Mouse (Mus musculus) intestine, postnatal 0 days (tissue): ENCODE data around the gene Crim1. TPM values are rescaled to one million over a fixed set of nuclear protein-coding genes. Genes with fewer than 3 reads are reported as not detected.

Source experiments
- ATAC-seq: fragments of 200-750 bp; cut with Nextera tagmentation; 2 replicates; pipeline ENCODE4 v1.8.0; 2017; ENCODE audit warnings: mild to moderate bottlenecking, moderate TSS enrichment, moderate library complexity
- H3K27ac ChIP-seq: fragments of 300-500 bp; sonication (generic); 2 replicates; pipeline ENCODE4 v1.5.1; 2014; ENCODE audit warnings: mild to moderate bottlenecking, low read depth, low read length, moderate library complexity
- H3K27me3 ChIP-seq: fragments of 300-500 bp; sonication (generic); replicated peaks from 2 replicates; pipeline ENCODE4 v1.6.1; 2014; ENCODE audit warnings: low read length, mixed read lengths; ENCODE audit not compliant: control insufficient read depth, insufficient read depth
- H3K36me3 ChIP-seq: fragments of 300-500 bp; sonication (generic); 2 replicates; pipeline ENCODE4 v1.6.1; 2014; ENCODE audit warnings: mild to moderate bottlenecking, moderate library complexity; ENCODE audit not compliant: control insufficient read depth, insufficient read depth
- H3K4me1 ChIP-seq: fragments of 300-500 bp; sonication (generic); replicated peaks from 2 replicates; pipeline ENCODE4 v1.6.1; 2014; ENCODE audit warnings: antibody characterized with exemption, low read length, mixed read lengths; ENCODE audit not compliant: control insufficient read depth, insufficient read depth
- H3K4me2 ChIP-seq: fragments of 300-500 bp; sonication (generic); replicated peaks from 2 replicates; pipeline ENCODE4 v1.6.1; 2014; ENCODE audit warnings: low read depth, mild to moderate bottlenecking, moderate library complexity
- H3K4me3 ChIP-seq: fragments of 300-500 bp; sonication (generic); 2 replicates; pipeline ENCODE4 v1.5.1; 2014; ENCODE audit warnings: low read depth, low read length
- H3K9ac ChIP-seq: fragments of 300-500 bp; sonication (generic); 2 replicates; pipeline ENCODE4 v1.6.1; 2014; ENCODE audit warnings: mild to moderate bottlenecking, low read depth, low read length
- H3K9me3 ChIP-seq: fragments of 300-500 bp; sonication (generic); 2 replicates; pipeline ENCODE4 v1.6.1; 2016; ENCODE audit warnings: mixed run types; ENCODE audit not compliant: control insufficient read depth
- CTCF ChIP-seq: sonication (generic); IDR thresholded peaks from 2 replicates; pipeline ENCODE4 v1.5.1; 2016; ENCODE audit warnings: low read depth, mild to moderate bottlenecking, control low read depth, antibody characterized with exemption, moderate library complexity
- WGBS: fragments of 180-500 bp; shearing (Covaris S2); extraction: QIAGEN DNeasy Blood & Tissue Kit; methylation state at CpG from one replicate; pipeline ENCODE4 v1.1.7; 2014; 5-methylcytosine and 5-hydroxymethylcytosine counted together
- polyA plus RNA-seq: library from polyadenylated mRNA; unstranded; fragments of >200 nt; fragmentation: Nextera tagmentation; extraction: Ambion mirVana; gene quantifications from 2 replicates; pipeline ENCODE4 v1.2.1, GENCODE M21; 2015

The Crim1 gene
- polyA plus RNA-seq, 1 experiment from 2014 or later, result 7.7 TPM

DNA sequence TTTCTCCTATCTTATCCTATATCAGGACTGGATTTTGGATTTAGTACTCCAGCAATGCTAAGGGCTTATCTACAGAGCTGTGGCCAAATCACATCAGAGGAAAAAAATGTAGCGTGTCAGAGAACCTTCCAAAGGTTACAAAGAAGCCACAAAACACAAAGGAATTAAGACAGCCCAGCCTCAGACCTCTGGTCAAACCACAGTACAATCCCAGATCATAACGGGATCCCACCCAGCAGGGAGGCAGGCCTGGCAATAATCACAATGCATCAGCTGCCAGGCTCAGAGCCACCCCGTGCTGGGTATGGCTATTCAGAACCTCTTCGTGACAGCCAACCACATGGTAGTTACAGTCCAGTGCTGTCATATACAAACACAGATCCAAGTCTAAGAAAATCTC lies 201.7 kb downstream of the Crim1 start:
- Histone ChIP-seq H3K4me2 (no peak overlapping the region), H3K4me1 (peaks cover 18% of the 10 kb centered on the region), H3K9me3 (no peaks in the 10 kb centered on the region), H3K9ac (no peak overlapping the region), H3K36me3 (no peaks in the 10 kb centered on the region; the same call in 1 of the 2 replicates), H3K27ac (peak overlapping the region; percentile 79), H3K27me3 (no peaks in the 10 kb centered on the region), H3K4me3 (no peak overlapping the region)
- TF ChIP-seq CTCF, result no peak
- peak; percentile 78 for ATAC-seq
- 38% methylated on average over 4 of the region's 4 CpGs for WGBS

- Histone ChIP-seq H3K4me1 (peaks cover 18% of the 10 kb centered on the region), H3K4me3 (no peak overlapping the region), H3K27me3 (no peaks in the 10 kb centered on the region), H3K36me3 (no peaks in the 10 kb centered on the region; the same call in 1 of the 2 replicates), H3K4me2 (no peak overlapping the region), H3K9me3 (no peaks in the 10 kb centered on the region), H3K9ac (no peak overlapping the region), H3K27ac (peak overlapping the region; percentile 79)
- ATAC-seq, result peak; percentile 14; the same call in 1 of the 2 replicates
- TF ChIP-seq CTCF, result no peak
- 35% methylated on average over 6 of the region's 6 CpGs for WGBS
Measured at GRCm38 (mm10) chr17:78402174-78402573, 202.1 kb downstream of the Crim1 start.

- no peak overlapping the region for H3K4me3 ChIP-seq
- peak overlapping the region; percentile 76 for H3K27ac ChIP-seq
- no peaks in the 10 kb centered on the region for H3K9me3 ChIP-seq
- peaks cover 18% of the 10 kb centered on the region for H3K4me1 ChIP-seq
- no peak overlapping the region for H3K4me2 ChIP-seq
- no peaks in the 10 kb centered on the region; the same call in 1 of the 2 replicates for H3K36me3 ChIP-seq
- H3K9ac ChIP-seq, result no peak overlapping the region
- H3K27me3 ChIP-seq, result no peaks in the 10 kb centered on the region
- ATAC-seq, result no peak
- 44% methylated on average over 4 of the region's 4 CpGs for WGBS
- TF ChIP-seq CTCF, result no peak
Measured at GRCm38 (mm10) chr17:78403229-78403628, 203.2 kb downstream of the Crim1 start.

DNA sequence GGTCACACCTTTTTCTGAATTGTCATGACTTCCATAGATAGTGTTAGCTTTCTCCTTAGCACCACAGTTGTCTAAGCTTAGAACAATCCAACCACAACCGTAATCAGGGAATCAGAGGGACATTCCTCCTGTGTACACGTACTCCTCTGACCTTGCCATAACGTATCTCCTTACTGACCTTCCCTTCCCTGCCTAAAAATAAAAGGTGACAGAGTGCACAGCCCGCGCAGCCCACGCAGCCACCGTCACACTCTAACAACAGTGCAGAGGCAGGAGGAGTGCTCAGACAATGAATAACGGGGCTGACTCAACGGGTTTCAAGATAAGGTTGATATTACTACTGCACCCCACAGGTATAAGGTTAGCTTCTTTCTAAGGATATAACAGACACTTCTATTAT lies 203.8 kb downstream of the Crim1 start:
- H3K9ac ChIP-seq, result no peak overlapping the region; the same call in 1 of the 2 replicates
- no peak overlapping the region for H3K4me2 ChIP-seq
- H3K27me3 ChIP-seq, result no peaks in the 10 kb centered on the region
- no peaks in the 10 kb centered on the region; the same call in 1 of the 2 replicates for H3K36me3 ChIP-seq
- no peak for TF ChIP-seq CTCF
- WGBS, result 64% methylated on average over 9 of the region's 9 CpGs
- H3K27ac ChIP-seq, result peak overlapping the region; percentile 76
- ATAC-seq, result no peak
- H3K4me1 ChIP-seq, result peaks cover 18% of the 10 kb centered on the region
- H3K4me3 ChIP-seq, result no peak overlapping the region
- H3K9me3 ChIP-seq, result no peaks in the 10 kb centered on the region

GRCm38 (mm10) chr17:78405336-78405735 lies 205.3 kb downstream of the Crim1 start:
- ATAC-seq, result no peak
- WGBS, result 86% methylated on average over 3 of the region's 3 CpGs

DNA sequence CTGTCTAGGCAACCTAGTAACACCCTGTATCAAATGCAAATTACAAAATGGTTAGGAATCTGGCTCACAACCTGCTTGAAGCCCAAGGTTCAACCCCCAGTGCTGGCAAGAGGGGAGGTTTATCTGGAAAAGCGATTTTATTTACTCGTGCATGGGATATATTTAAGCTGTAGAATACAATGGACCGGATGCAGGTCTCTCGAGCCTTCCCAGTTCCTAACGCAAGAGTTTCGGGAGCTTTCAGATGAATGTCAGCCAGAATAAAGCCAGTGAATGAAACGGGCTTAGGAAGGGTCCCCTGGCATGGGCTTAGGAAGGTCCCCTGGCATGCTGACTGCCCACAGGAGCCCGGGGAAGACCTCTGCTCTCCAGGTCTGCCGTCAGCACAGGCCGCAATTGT lies 206.8 kb downstream of the Crim1 start:
- Histone ChIP-seq H3K4me1 (peaks cover 16% of the 10 kb centered on the region), H3K27ac (no peak overlapping the region), H3K4me2 (no peak overlapping the region), H3K9ac (no peak overlapping the region), H3K9me3 (no peaks in the 10 kb centered on the region), H3K4me3 (no peak overlapping the region), H3K27me3 (no peaks in the 10 kb centered on the region), H3K36me3 (peaks cover under 1% of the 10 kb centered on the region)
- TF ChIP-seq CTCF, result no peak
- WGBS, result 85% methylated on average over 10 of the region's 10 CpGs
- ATAC-seq, result no peak

More at GRCm38 (mm10) chr17:78405336-78405735, 205.3 kb downstream of the Crim1 start:
- TF ChIP-seq CTCF, result no peak
- H3K9me3 ChIP-seq, result no peaks in the 10 kb centered on the region
- no peak overlapping the region for H3K4me2 ChIP-seq
- H3K27me3 ChIP-seq, result no peaks in the 10 kb centered on the region
- no peak overlapping the region for H3K27ac ChIP-seq
- no peak overlapping the region for H3K4me3 ChIP-seq
- H3K4me1 ChIP-seq, result peaks cover 18% of the 10 kb centered on the region
- H3K36me3 ChIP-seq, result no peaks in the 10 kb centered on the region; the same call in 1 of the 2 replicates
- no peak overlapping the region for H3K9ac ChIP-seq

GRCm38 (mm10) chr17:78407581-78407980 lies 207.5 kb downstream of the Crim1 start:
- Histone ChIP-seq H3K4me1 (peaks cover 11% of the 10 kb centered on the region), H3K4me3 (no peak overlapping the region), H3K9ac (no peak overlapping the region), H3K36me3 (peaks cover 8% of the 10 kb centered on the region), H3K27ac (no peak overlapping the region), H3K9me3 (no peaks in the 10 kb centered on the region), H3K4me2 (no peak overlapping the region), H3K27me3 (no peaks in the 10 kb centered on the region)
- TF ChIP-seq CTCF, result no peak
- WGBS, result 57% methylated on average over 4 of the region's 4 CpGs
- no peak for ATAC-seq
